Mouse (Mus musculus) heart, adult 9 months (tissue): ENCODE data around the gene Nol4l.
A peak's percentile ranks its signal among the peaks of the same experiment; 100 is the strongest.
"Not testable (repeated sequence)": the region's sequence is repeated elsewhere in the genome, so short reads cannot be mapped to it uniquely, and the experiment has no call there.

ENCODE experiments used
- DNase-seq, 2 experiments: peaks; one replicate each; pipeline ENCODE4 v3.0.0; 2022; ENCODE audit warnings: low spot score in 2 of 2

Nol4l gene

DNA sequence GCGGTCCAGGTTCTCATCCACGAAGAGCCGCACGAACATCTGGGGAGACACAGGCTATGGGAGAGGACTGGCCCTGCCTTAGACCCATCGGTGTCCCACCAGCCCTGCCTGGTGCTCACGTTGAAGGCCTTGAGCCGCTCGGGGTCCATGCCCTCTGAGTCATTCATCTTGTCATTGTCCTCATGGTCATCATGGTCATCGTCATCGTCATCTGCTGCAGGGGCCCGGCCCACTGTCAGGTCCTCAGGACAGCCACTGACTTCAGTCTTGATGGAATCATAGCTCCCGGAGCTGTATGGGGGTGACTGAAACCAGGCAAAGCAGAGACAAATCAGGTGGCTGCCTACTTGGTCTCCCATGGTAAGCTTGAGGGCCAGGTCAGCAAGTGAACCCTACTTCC, 111.9 kb downstream of the Nol4l start:
- DNase-seq: no peak

- DNase-seq: no peak
These were observed 115.2 kb downstream of the Nol4l start for GRCm38 (mm10) chr2:153414607-153415006.

GRCm38 (mm10) chr2:153412563-153412962, 117.2 kb downstream of the Nol4l start:
- DNase-seq: no peak

GRCm38 (mm10) chr2:153411557-153411956, 118.2 kb downstream of the Nol4l start:
- DNase-seq: no peak

DNA sequence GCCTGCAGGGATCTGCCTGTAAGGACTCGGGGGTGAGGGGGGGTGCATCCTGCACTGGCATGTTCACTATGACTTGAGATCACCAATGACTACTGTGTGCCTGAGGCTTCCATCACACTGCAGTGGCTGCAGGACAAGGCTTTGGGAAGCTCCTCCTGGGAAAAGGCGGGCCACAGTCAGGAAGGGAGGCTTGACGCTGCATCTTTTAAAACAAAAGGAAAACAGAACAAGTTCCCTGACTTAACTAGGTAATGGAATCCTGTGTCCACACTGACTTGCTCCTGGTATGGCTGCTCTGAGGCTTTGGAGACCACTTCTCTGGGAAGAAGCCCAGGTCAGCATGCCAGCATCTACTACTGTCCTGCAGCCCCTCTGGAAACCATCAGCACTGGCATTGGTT, 120.8 kb downstream of the Nol4l start:
- DNase-seq: peak in 1 of 2 experiments; percentile 27

- no peak for DNase-seq
These were observed 122.9 kb downstream of the Nol4l start for GRCm38 (mm10) chr2:153406882-153407281.

DNA sequence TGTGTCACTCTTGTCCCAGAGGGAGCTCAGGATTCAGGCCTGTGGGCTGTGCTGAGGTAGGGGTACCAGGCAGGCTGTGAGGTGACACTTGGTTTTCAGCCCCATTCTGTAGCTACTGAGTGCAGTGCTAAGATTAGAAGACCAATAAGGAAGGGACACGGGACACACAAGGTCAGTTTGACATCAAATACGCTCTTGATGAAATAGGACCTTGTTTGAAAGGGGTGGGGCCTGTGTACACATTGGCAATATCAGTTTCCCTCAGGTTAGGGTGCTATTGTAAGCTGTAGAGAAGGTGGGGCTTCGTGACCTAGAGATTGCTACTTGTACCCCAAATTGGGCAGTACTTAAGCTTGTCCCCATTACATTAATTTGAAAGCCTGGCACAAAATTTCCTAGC, 124.9 kb downstream of the Nol4l start:
- no peak for DNase-seq

GRCm38 (mm10) chr2:153404062-153404461, 125.7 kb downstream of the Nol4l start:
- no peak for DNase-seq

- DNase-seq: no peak
These were observed 130.6 kb downstream of the Nol4l start for GRCm38 (mm10) chr2:153399166-153399565.

DNA sequence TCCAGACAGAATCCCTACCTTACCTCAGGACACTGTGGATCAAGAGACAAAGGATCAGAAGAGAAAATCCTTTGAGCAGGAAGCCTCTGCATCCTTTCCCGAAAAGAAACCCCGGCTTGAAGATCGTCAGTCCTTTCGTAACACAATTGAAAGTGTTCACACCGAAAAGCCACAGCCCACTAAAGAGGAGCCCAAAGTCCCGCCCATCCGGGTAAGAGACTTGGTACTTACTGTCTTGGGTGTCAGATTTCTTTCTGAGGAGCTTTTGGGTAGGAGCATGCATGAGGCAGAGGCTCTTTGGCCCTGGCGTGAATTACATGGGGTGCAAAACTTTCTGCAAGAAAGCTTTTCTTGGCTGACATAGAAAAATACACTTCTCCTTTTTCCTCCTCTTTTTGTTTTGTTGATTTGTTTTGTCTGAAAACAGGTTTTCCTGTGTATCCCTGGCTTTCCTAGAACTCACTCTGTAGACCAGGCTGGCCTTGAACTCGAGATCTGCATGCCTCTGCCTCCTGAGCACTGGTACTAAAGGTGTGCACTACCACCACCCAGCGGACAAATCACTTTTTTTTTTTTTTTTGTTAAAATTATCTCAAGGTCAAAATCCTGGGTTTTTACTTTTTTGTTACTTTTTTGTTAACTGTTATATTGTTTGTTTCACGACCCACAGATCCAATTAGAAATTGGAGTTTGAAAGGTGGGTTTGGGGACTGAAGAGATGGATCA, 131.8 kb downstream of the Nol4l start:
- no peak for DNase-seq

- peak in 1 of 2 experiments; percentile 38 for DNase-seq
These were observed 136.7 kb downstream of the Nol4l start for GRCm38 (mm10) chr2:153393045-153393444.

DNA sequence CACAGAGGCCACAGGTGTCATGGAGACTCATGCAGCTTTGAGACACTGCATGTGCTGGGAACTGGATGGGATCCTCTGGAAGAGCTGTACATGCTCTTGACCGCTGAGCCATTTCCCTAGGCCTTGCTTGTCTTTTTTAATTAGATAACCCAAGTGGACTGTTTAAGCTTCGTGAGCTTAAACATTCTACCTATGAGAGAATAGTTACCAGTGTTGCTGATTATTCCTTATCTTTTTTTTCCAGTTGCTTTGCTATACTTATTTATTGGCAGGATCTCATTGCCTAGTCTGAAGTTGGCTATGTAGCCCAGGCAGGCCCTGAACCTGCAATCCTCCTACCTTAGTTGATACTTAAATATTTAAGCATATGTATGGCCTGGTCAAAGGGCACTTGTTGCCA, 139.9 kb downstream of the Nol4l start:
- DNase-seq: no peak

DNA sequence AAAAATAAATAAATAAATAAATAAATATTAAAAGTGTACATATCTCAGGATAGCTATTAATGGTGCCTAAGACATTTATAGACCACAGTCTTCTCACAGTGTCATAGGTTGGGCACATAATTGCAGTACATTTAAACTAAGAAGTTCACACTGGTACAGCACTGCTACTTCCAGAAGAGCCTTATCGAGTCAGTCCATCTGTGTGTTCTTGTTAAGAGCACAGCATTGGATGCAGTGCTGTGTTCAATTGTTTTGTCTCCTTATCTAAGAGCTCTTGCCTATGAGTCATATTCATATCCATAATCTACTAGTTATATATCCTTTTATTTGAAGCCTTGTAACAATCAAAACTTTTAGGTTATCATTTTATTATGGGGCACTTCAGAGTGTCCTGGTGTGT, 149.3 kb downstream of the Nol4l start:
- DNase-seq: no peak

DNA sequence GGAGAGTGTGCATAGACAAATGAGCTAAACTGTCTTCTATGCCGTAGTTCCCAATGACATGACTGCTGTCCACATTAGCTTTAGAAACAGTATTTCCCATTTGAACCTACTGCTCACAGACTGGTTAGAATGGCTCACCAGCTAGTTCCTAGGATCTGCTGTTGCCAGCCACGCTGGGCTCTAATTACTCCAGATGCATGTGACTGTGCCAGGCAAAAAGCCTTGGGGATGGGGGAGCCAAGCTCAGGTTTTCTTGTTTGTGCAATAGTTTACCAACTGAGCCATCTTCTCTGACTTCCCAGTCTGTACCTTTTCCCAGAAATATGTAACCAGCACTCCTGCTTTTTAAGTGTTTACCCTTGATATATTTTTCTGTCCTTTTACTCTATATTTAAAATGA, 154.4 kb downstream of the Nol4l start:
- DNase-seq: no peak

DNA sequence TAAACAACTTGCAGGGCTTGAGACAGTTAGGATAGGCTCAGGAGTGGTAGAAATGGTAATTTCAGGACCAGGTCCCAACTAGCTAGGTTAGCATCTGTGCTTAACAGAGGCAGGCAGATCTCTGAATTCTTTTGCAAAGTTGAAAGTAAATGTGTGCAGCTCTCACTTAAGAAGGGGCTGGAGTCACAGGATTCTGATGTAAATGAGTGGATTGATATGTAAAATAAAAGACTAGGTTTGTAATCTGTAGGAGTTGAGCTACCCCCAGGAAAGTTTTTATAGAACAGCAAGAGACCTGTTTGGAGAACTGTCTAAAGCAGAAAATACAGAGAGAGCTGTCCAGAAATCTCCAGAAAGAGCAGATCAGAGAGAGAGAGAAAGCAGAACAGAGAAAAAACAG, 158.9 kb downstream of the Nol4l start:
- DNase-seq: no peak

DNA sequence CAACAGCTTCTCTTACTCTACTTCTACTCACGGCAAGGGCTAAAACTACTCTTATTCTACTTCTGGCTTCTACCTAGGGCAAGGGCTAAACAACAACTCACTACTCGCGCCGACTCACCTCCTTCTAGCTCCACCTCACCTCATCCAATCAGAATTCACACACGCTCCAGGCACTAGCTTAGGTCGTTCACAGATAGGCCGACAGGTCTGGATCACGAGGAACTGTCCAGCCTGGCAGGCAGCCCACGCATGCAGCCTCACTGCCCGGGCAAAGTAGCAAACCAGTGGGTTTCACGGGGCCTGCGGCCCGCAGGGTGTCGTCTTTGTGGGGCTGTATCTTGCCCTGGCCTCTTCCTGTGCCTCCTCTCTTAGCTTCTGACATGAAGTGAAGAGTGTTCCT, 165.2 kb downstream of the Nol4l start:
- not testable (repeated sequence) for DNase-seq

DNA sequence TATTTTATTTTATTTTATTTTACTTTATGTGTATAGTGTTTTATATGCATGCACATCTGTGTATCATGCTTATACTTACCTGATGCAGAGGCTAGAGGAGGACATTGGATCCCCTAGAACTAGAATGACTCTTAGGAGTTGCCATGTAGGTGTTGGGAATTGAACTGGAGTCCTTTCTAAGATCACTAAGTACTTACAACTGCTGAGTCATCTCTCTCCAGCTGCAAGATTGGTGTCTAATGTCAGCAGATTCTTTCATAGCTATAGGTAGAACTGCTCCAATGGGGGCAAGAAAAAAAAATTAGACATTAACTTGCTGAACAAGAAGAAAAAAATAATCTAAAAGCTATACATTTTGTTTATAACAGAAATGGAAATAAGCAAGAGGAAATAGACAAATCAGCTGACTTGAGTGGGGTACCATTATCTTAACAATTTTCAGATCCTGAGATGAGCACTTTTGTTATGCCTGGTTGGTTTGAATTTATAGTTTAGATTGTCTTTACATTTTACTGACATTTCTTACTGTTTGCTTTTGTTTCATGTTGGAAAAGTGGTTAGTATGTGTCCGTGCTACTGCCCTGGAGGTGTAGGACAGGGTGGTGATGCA, 168.6 kb downstream of the Nol4l start:
- DNase-seq: no peak
